Mouse (Mus musculus): ENCODE measurements around the gene Ago4.
A peak's percentile ranks its signal among the peaks of the same experiment; 100 is the strongest.
"Not testable (repeated sequence)": the region's sequence is repeated elsewhere in the genome, so short reads cannot be mapped to it uniquely, and the experiment has no call there.

The Ago4 gene

GRCm38 (mm10) chr4:126532827-126533728 is at the start of gene Ago4:
Gene Ago4 (minus strand): TSS chr4:126533472.
- peak; percentile 31 to 67 for DNase-seq (ENCODE audit: low spot score in 2 of 2)

- no peak for DNase-seq (ENCODE audit: low spot score in 2 of 2)
These were observed 45.8 kb upstream of the Ago4 start for GRCm38 (mm10) chr4:126579077-126579476.

DNA sequence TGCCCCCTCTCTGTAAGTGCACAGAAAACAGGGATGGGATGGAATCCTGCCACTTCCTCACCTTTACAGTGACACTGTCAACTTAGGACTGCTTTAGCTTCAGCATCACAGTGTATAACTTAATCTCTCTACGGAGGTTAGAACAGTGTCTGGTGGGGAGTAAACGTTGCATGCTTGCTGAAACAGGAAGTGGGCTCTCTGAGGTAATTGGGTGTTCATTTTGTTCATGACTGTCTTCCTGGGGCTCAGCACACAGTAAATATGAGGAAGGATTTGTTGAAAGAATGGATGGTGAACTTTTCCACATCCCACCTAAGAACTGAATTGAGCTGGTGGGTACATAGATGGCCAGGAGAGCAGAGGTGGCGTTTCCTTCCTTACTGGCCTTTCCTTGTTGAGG is 44.6 kb upstream of the Ago4 start:
- no peak for DNase-seq (ENCODE audit: low spot score in 2 of 2)

GRCm38 (mm10) chr4:126576281-126576680 is 43.0 kb upstream of the Ago4 start:
- no peak for DNase-seq (ENCODE audit: low spot score in 2 of 2)

GRCm38 (mm10) chr4:126569783-126570182 is 36.5 kb upstream of the Ago4 start:
- DNase-seq (ENCODE audit: low spot score in 2 of 2) = no peak

GRCm38 (mm10) chr4:126567243-126567642 is 34.0 kb upstream of the Ago4 start:
- DNase-seq (ENCODE audit: low spot score in 2 of 2) = no peak

- DNase-seq (ENCODE audit: low spot score in 2 of 2) = no peak
These were observed 30.5 kb upstream of the Ago4 start for GRCm38 (mm10) chr4:126563798-126564197.

DNA sequence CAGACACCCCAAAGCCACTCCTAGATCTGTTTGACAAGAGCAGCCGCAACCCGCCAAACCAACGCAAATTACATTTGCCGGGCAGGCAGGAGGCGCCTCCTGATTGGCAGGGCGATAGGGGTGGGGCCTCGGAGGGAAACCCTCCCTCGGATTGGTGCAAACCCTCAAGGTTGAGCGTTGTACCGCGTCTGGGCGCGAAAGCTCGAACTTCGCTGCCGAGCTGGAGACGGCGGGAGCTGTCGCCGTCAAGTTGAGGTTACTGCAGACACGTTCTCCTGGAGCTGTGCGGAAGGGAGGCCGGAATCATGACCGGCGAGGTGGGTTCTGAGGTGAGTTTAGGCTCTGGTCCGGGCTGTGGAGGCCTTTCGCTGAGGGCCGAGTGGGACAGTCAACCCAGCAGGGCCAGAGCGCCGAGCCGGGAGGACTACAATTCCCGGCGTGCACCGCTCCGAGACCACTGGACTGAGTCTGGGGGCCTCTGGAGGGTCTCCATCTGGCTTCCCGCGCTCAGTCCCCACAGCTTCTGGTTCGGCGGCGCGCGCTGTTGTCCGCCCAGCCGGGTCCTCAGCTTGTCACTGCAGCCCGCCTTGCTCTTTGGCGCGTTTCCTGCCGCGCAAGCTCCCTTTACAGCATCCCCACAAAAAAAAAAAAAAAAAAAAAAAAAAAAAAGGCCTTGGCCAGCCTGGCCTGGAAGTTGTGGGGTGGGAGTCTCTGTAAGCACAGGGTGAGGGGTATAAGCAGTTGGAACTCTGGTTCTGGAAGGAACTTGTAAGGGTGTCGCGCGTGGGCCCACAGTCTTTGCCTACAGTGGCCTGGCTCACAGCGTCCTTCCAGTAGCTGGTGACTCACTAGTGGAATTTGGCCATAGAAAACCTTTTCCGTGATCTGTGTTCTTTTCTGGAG is 23.8 kb upstream of the Ago4 start, which contains the start of gene Clspn:
TSS of gene Clspn (plus strand) at position 127 of the 903 bp plus-strand sequence.
- peak; percentile 94 to 95 for DNase-seq (ENCODE audit: low spot score in 2 of 2)

- no peak for DNase-seq (ENCODE audit: low spot score in 2 of 2)
These were observed 21.2 kb upstream of the Ago4 start for GRCm38 (mm10) chr4:126554462-126554861.

GRCm38 (mm10) chr4:126553685-126554084 is 20.4 kb upstream of the Ago4 start:
- no peak for DNase-seq (ENCODE audit: low spot score in 2 of 2)

- no peak for DNase-seq (ENCODE audit: low spot score in 2 of 2)
These were observed 19.8 kb upstream of the Ago4 start for GRCm38 (mm10) chr4:126553105-126553504.

DNA sequence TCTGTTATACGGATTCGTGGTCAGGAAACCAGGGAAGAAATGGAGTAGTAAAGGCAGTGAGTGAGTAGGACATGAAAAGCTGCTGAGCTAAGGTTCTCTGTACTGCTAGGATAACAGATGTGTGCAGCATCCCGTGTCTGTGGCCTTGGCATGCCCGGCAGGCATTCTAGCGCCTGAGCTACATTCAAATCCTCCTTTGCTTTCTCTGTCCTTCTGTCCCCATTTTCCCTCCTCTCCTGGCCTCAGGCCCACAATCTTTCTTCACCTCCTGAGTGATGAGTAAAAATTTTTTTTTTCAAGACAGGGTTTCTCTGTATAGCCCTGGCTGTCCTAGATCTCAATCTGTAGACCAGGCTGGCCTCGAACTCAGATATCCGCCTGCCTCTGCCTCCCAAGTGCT is 18.9 kb upstream of the Ago4 start:
- no peak for DNase-seq (ENCODE audit: low spot score in 2 of 2)

- DNase-seq (ENCODE audit: low spot score in 2 of 2) = no peak
These were observed 12.9 kb upstream of the Ago4 start for GRCm38 (mm10) chr4:126546183-126546582.

GRCm38 (mm10) chr4:126545703-126546102 is 12.4 kb upstream of the Ago4 start:
- no peak for DNase-seq (ENCODE audit: low spot score in 2 of 2)

DNA sequence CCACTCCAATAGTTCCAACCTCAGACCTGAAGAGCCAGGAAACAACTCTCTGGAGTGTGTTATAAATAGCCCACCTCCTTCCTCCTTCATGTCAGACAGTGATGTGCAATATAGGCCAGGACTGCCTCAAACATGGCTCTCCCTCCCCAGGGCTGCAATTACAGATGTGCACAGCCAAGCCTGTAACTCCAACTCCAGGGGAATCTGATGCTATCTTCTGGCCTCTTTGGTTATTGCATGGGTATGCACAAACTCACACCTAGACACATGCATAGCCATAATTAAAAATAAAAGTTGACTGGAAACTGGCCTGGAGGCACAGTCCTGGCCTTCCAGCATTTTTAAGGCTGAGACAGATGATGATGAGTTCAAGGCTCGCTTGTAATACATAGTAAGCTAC is 11.7 kb upstream of the Ago4 start:
- DNase-seq (ENCODE audit: low spot score in 2 of 2) = no peak

- no peak for DNase-seq (ENCODE audit: low spot score in 2 of 2)
These were observed 9.6 kb upstream of the Ago4 start for GRCm38 (mm10) chr4:126542838-126543237.

GRCm38 (mm10) chr4:126540487-126541071 is 7.3 kb upstream of the Ago4 start:
- no peak for DNase-seq (ENCODE audit: low spot score in 2 of 2)

GRCm38 (mm10) chr4:126536865-126537264 is 3.6 kb upstream of the Ago4 start:
- DNase-seq (ENCODE audit: low spot score in 2 of 2) = peak; percentile 25 to 64

- DNase-seq (ENCODE audit: low spot score in 2 of 2) = not testable (repeated sequence)
These were observed 2.4 kb upstream of the Ago4 start for GRCm38 (mm10) chr4:126535631-126536030.

GRCm38 (mm10) chr4:126533729-126534070 is 428 bp upstream of the Ago4 start:
- no peak for DNase-seq (ENCODE audit: low spot score in 2 of 2)

GRCm38 (mm10) chr4:126532292-126532691 is 980 bp downstream of the Ago4 start:
- no peak for DNase-seq (ENCODE audit: low spot score in 2 of 2)

DNA sequence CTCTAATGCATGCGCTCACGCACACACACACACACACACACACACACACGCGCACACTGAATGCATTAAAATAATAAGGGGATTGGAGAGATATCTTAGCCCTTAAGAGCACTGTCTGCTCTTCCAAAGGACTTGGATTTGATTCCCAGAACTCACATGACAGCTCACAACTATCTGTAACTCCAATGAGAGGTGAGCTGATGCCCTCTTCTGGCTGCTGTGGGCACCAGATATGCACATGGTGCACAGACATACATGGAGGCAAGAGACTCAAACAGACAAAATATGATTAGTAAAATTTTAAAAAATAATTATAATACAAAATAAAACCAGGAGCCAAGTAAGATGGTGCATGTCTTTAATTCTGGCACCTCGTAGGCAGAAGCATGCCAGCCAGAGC is 6.4 kb downstream of the Ago4 start:
- DNase-seq (ENCODE audit: low spot score in 2 of 2) = no peak
